Mouse (Mus musculus) spleen, adult 2 months (tissue): ENCODE results near the gene Gm37240. TPM values are rescaled to one million over a fixed set of nuclear protein-coding genes. Genes with fewer than 3 reads are reported as not detected.

ENCODE experiments used
- DNase-seq, 2 experiments: peaks; one replicate each; pipeline versions ENCODE4 v3.0.0 to v3.0.0-alpha.2; 2012 to 2021; ENCODE audit warnings: low spot score in 2 of 2, low read depth in 1 of 2
- H3K27ac ChIP-seq: fragments of 200-500 bp; 2 replicates; pipeline ENCODE4 v1.5.1; 2012; ENCODE audit warnings: low read length, inconsistent platforms; ENCODE audit not compliant: insufficient read depth
- H3K27me3 ChIP-seq: fragments of 200-500 bp; 2 replicates; pipeline ENCODE4 v1.6.1; 2012; ENCODE audit warnings: mild to moderate bottlenecking, moderate library complexity, low read length, inconsistent platforms; ENCODE audit not compliant: control insufficient read depth, insufficient read depth
- H3K36me3 ChIP-seq: fragments of 200-500 bp; 2 replicates; pipeline ENCODE4 v1.6.1; 2012; ENCODE audit warnings: mild to moderate bottlenecking, low read length, inconsistent platforms; ENCODE audit not compliant: control insufficient read depth, insufficient read depth
- H3K4me1 ChIP-seq: fragments of 200-500 bp; 2 replicates; pipeline ENCODE4 v1.6.1; 2011; ENCODE audit warnings: inconsistent platforms; ENCODE audit not compliant: control insufficient read depth, insufficient read depth, insufficient read length
- H3K4me3 ChIP-seq: fragments of 200-500 bp; 2 replicates; pipeline ENCODE4 v1.5.1; 2011; ENCODE audit warnings: mild to moderate bottlenecking, inconsistent platforms; ENCODE audit not compliant: insufficient read depth, insufficient read length; ENCODE audit errors: extremely low read depth
- CTCF ChIP-seq: fragments of 200-500 bp; IDR thresholded peaks from 2 replicates; pipeline ENCODE4 v1.5.1; 2011; ENCODE audit warnings: mild to moderate bottlenecking, inconsistent platforms; ENCODE audit not compliant: insufficient read depth, insufficient read length, insufficient replicate concordance; ENCODE audit errors: extremely low read depth
- POLR2A ChIP-seq: fragments of 200-500 bp; IDR thresholded peaks from 2 replicates; pipeline ENCODE4 v1.6.1; 2011; ENCODE audit warnings: low read depth, low read length, inconsistent platforms
- WGBS: fragments of 180-500 bp; shearing (Covaris S2); methylation state at CpG from one replicate; pipeline ENCODE4 v1.1.7; 2018; 5-methylcytosine and 5-hydroxymethylcytosine counted together
- polyA plus RNA-seq: library from polyadenylated mRNA; depleted of rRNA; stranded (reverse); fragments of >200 nt; gene quantifications from 2 replicates; pipeline ENCODE4 v1.2.3, GENCODE M21; 2012

Gene Gm37240
- polyA plus RNA-seq, 1 experiment, result 1.1 TPM

- H3K4me3 ChIP-seq, result no peak overlapping the region
- H3K4me1 ChIP-seq, result no peaks in the 10 kb centered on the region
- peaks cover 5% of the 10 kb centered on the region for H3K36me3 ChIP-seq
- no peak for DNase-seq
- 93% methylated on average over 3 of the region's 3 CpGs for WGBS
- no peaks in the 10 kb centered on the region for H3K27me3 ChIP-seq
- H3K27ac ChIP-seq, result no peak overlapping the region
- TF ChIP-seq POLR2A (no peak), CTCF (no peak)
These were observed 1371.2 kb downstream of the Gm37240 start for GRCm38 (mm10) chr3:84516163-84516562.

- no peak for DNase-seq
- H3K4me3 ChIP-seq, result no peak overlapping the region
- TF ChIP-seq CTCF (no peak), POLR2A (no peak)
- WGBS, result 82% methylated on average over 6 of the region's 6 CpGs
- no peak overlapping the region for H3K27ac ChIP-seq
- H3K27me3 ChIP-seq, result no peaks in the 10 kb centered on the region
- H3K4me1 ChIP-seq, result no peaks in the 10 kb centered on the region
- H3K36me3 ChIP-seq, result peaks cover 2% of the 10 kb centered on the region; the same call in 1 of the 2 replicates
These were observed 1374.4 kb downstream of the Gm37240 start for GRCm38 (mm10) chr3:84512774-84513515.

- no peak overlapping the region for H3K27ac ChIP-seq
- no peak for TF ChIP-seq CTCF
- TF ChIP-seq POLR2A, result no peak
- peaks cover 5% of the 10 kb centered on the region; the same call in 1 of the 2 replicates for H3K36me3 ChIP-seq
- no peak for DNase-seq
- WGBS, result 86% methylated on average over 4 of the region's 4 CpGs
- H3K27me3 ChIP-seq, result no peaks in the 10 kb centered on the region
- H3K4me1 ChIP-seq, result no peaks in the 10 kb centered on the region
- H3K4me3 ChIP-seq, result no peak overlapping the region
These were observed 1382.1 kb downstream of the Gm37240 start for GRCm38 (mm10) chr3:84505193-84505592.

- 41% methylated on average over 8 of the region's 8 CpGs for WGBS
- H3K4me3 ChIP-seq, result no peak overlapping the region
- peaks cover 5% of the 10 kb centered on the region; the same call in 1 of the 2 replicates for H3K36me3 ChIP-seq
- no peak for DNase-seq
- no peaks in the 10 kb centered on the region for H3K27me3 ChIP-seq
- no peak overlapping the region for H3K27ac ChIP-seq
- no peaks in the 10 kb centered on the region for H3K4me1 ChIP-seq
- no peak for TF ChIP-seq POLR2A
- no peak for TF ChIP-seq CTCF
These were observed 1383.0 kb downstream of the Gm37240 start for GRCm38 (mm10) chr3:84504291-84504690.

GRCm38 (mm10) chr3:84502101-84502500 is 1385.2 kb downstream of the Gm37240 start:
- TF ChIP-seq POLR2A, result no peak
- TF ChIP-seq CTCF, result no peak
- no peak overlapping the region for H3K27ac ChIP-seq
- DNase-seq, result no peak
- H3K27me3 ChIP-seq, result no peaks in the 10 kb centered on the region
- WGBS, result 88% methylated on average over 2 of the region's 2 CpGs
- no peaks in the 10 kb centered on the region for H3K4me1 ChIP-seq
- peaks cover 8% of the 10 kb centered on the region for H3K36me3 ChIP-seq
- H3K4me3 ChIP-seq, result no peak overlapping the region

GRCm38 (mm10) chr3:84500491-84500890 is 1386.8 kb downstream of the Gm37240 start:
- WGBS, result 90% methylated on average over 10 of the region's 10 CpGs
- H3K27me3 ChIP-seq, result no peaks in the 10 kb centered on the region
- H3K4me3 ChIP-seq, result no peak overlapping the region
- peaks cover 10% of the 10 kb centered on the region for H3K36me3 ChIP-seq
- no peak for DNase-seq
- TF ChIP-seq POLR2A, result no peak
- TF ChIP-seq CTCF, result no peak
- H3K4me1 ChIP-seq, result no peaks in the 10 kb centered on the region
- H3K27ac ChIP-seq, result no peak overlapping the region

- peaks cover 6% of the 10 kb centered on the region for H3K36me3 ChIP-seq
- H3K4me3 ChIP-seq, result no peak overlapping the region
- no peak for DNase-seq
- no peak for TF ChIP-seq CTCF
- TF ChIP-seq POLR2A, result no peak
- no peak overlapping the region for H3K27ac ChIP-seq
- H3K4me1 ChIP-seq, result no peaks in the 10 kb centered on the region
- WGBS, result 91% methylated on average over 11 of the region's 11 CpGs
- H3K27me3 ChIP-seq, result no peaks in the 10 kb centered on the region
These were observed 1389.6 kb downstream of the Gm37240 start for GRCm38 (mm10) chr3:84497718-84498117.
